Mouse (Mus musculus) adrenal gland, postnatal 25 days (tissue): ENCODE measurements around the gene Ncoa4. TPM values are rescaled to one million over a fixed set of nuclear protein-coding genes. Genes with fewer than 3 reads are reported as not detected.
"Not testable (repeated sequence)": the region's sequence is repeated elsewhere in the genome, so short reads cannot be mapped to it uniquely, and the experiment has no call there.

Source experiments
- DNase-seq: peaks from one replicate; pipeline ENCODE4 v3.0.0; 2021; ENCODE audit warnings: mixed read lengths
- total RNA-seq: library from RNA; stranded (reverse); gene quantifications from 2 replicates; pipeline ENCODE4 v1.2.3, GENCODE M21; 2021

The Ncoa4 gene
- total RNA-seq, 1 experiment from 2014 or later: 193 TPM

DNA sequence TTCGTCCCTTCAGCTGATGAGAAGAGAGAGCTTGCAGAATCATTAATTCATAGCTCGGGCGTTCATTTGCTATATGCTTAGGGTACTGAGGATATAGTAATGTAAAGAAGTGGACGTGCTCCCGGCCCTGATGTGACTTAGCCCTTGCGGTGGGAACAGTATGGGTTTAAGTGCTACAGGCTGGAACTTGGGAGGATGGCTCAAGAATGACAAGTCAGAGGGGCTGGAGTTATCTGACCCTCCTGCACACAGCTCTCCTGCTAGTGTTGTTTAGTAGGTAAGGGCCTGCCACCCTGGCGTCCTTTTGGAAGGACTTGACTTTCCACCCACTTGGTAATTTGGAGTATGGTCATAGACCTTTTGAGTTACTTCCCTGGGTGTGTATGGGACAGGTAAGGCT lies 898 bp downstream of the Ncoa4 start:
- no peak for DNase-seq

DNA sequence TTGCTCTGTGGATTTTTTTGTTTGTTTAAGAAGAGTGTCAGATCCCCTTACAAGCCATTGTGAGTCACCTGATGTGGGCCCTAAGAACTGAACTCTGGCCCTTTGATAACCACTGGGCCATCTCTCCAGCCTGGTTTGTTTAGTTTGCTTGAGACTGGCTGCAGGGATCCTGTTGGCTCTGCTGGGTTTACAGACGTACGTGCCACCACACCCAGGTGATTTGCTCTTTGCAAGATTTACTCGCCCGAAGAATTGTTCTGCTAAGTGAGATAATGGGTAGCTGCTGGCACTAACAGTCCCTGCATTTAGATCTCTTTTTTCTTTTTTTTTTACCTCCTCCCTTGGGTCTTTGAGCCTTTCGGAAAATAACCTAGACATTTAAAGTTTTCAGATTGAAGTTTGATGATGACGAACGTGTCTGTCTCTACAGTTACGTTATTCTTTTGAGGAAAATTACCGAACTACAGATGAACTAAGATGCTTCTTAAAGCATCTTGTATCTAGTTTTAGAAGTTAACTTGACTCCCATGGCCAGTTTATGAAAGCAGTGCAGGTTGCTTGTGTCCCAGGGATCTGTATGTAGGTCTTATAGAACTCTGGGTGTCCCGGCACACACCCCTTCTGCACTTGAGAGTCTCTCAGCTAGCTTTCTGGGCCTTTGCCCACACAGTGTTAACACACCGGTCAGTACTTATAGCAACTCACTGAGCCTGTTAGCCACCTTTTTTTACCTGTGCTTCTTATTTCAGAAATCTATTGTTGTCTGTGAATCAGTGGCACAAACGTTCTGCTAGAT lies 1.6 kb downstream of the Ncoa4 start:
- no peak for DNase-seq

DNA sequence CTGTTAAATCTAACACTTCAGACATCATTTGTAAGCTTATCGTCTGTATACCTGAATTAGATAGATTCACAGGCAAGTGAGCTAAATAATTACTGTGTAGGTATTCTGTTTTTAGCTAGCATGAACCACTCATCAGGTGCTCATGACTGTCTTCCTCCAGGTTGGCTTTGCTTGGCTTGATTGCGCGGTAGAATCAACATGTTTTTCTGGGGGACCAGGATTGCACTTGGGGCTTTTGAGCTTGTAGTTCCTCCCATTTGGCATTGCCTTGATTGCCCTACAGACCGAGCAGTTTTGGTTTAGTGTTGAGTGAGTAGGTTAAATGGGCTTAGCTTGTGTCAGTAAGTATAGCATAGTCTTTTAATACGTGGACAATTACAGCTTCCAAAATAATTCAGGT lies 2.6 kb downstream of the Ncoa4 start:
- DNase-seq: no peak

DNA sequence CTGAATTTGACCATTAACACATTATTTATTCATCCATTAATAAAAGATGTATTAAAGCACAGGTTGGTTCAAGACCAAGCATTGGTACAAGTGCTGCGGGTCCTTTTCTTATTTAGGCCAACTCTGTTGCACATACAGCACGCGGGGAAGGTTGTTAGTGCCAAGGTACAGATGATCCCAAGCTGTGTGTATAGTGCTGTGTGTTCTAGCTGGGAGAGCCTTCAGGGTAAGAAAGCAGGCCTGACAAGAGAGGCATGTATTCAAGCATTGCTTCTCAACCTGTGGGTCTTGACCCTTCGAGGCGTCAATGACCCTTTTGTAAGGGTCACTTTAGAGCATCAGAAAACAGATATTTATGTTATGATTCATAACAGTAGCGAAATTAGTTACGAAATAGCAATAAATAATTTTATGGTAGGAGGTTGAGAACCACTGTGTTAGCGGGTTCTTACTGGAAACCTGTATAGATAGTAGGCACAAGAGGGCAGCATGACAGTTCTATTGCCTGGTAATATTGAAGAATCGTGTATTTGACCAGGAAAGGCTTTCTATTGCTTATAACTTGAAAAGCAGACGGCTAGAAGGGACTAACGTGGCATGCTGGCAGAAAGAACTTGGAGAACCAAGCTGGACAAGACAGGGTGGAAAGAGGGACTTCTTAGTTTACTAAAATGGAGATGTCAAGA lies 3.7 kb downstream of the Ncoa4 start:
- no peak for DNase-seq

DNA sequence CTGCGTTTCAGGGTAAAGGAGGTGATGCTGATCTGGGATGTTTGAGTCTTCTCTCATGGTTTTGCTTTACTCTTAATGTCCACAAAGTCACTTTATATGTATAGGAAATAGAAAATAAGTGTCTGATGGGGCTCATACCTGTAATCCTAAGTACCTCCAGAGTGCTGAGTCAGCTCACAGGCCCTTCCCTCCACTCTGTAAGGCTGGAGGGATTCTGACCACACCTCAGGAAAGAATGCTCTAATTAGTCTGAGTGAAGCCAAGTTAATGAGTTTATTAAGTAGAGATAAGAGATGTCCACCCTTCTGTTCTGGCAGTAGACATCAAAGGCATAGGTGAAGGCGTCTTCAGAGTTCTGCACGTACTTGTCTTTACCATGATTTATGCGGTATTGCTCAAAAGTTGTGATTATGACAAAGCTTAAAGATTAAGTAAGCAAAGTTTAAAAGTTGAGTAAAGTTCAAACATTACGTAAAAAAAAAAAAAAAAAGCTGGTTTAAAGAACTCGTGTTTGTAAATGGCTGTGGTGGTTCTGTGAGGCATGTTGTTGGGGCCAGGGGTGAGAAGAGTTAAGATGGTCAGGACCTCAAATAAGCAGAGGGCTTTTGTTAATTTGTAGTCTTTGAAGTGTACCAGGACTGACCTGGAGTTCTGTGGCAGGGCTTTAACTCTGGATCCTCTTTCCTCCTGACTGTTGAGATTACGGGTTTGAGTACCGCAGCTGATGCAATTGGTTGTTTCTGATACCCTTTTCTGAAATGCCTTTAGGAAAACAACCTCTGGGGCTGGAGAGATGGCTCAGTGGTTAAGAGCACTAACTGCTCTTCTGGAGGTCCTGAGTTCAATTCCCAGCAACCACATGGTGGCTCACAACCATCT lies 4.7 kb downstream of the Ncoa4 start:
- DNase-seq: no peak

DNA sequence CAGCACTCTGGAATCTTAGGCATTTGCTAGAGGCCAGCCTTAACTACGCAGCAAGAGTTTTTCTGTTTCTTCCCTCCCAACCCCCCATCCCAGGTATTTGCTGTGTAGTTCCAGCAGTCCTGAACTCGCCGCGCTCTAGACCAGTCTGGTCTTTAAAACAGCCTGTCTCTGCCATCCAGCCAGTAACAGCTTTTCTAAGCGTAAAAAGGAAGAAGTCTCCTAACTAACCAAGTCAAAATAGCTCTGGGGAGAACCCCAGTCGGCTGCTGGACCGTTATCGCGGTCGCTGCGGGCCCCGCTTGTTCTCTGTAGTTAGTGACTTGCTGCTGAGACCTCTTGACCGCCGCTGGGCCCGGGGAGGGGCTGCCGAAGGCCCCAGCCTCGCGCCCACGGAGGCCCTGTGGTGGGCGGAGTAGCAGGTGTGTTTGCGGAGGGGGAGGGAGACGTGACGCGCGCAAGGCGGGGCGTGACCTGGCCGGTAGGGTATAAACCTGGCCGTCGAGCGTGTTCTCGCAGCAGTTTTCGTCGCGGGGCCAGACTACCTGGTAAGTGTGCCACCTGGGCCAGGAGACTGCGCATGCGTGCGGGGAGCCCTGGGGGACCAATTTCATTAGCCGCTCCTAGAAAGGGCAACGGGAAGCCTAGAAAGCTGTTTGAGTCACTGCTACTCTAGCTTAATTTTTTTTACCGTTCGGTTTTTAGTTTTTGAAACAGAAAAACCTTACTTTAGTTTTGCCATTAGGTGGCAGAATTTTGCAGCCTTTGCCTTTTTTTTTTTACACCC lies 5.8 kb downstream of the Ncoa4 start:
- DNase-seq: peak; percentile 74

DNA sequence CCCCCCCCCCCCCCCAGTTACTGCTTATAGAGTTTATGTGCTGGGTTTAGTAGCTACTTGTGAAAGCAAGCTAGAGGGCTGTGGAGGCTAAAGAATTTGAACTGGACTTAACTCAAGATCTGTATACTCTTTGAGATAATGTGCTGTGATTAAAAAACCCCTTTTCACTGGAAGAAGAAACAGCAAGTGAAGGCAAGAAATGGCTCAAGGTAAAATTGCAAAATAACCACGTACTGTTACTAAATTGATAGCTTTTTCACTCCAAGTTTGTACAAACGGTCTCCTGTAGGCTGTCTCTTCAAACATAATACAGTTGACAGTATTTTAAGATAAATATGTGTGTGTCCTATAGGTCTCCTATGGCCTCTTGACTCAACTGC lies 6.4 kb downstream of the Ncoa4 start:
- DNase-seq: no peak

DNA sequence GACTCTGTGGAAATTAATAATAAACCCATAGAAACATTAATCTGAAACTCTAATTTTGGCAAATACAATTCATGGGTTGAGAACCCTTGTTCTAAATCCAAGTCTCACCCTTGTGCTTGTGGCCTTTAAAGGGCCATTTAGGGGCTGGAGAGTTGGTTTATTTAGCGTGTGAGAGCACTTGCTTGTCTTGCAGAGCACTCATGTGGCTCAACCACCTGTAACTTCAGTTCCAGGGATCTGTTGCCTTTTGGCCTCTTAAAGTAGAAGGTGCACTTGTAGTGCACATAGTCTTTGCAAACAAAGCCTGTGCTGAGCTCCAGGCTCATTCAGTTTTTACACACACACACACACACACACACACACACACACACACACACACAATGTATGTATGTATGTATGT lies 7.2 kb downstream of the Ncoa4 start:
- DNase-seq: no peak

DNA sequence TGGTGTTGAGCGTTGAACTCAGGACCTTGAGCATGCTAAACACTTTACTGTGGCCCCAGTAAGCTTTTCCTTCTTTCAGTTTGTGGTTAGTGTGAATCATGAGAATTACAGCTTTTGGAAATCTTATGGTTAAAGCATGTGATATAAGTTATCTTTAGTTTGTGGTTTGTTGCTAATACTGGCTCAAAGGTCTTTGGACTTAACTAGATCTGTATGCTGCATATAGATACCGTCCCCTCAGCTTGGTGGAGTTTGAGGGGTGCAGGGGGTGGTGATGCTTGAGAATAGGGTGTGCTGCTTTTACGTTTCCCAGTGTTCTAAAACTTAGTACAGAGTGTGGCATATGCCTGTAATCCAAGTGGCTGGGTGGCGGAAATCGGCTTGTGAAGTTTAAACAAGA lies 7.7 kb downstream of the Ncoa4 start:
- no peak for DNase-seq

DNA sequence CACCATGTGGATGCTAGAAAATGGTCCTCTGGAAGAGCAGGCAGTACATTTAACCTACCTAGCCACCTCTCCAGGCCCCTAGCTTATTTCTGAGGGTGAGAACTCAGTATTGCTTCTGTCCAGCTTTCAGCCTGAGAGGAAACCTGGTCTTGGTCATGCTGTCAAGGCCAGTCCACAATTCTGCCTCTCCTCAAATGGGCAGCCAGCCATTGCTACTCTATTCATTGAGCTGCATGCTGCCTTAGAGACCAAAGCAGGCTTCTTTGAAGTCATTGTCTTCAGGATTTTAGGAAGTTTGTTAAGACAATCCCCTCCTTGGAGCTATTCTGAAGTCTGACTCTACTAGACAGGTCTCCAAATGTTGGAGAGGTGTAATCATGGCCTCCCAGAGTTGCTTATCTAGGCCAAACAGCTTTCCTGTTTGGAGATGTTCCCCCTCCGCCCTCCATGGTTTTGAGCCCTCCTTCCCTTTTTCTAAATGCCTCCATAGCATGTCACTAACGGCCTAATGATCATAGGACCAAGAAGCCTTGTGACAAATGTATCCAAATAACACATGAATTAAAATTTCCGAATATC lies 9.1 kb downstream of the Ncoa4 start:
- DNase-seq: peak; percentile 22

DNA sequence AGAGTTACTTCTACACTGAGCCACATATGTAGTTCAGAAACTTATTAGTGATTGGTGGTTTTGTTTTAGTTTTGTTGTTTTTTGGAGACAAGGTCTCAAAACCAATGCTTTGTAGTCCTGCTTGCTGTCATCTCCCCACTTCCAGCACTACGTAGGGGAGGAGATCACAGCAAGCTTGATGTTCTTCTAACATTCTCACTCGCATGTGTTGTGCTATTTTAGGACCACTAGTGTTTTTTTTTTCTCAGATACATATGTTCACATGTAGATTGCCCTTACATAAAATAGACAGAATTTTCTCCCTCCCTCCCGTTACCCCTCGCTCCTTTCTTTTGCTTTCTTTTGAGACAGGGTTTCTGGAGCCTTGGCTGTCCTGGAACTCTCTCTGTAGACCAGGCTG lies 10.5 kb downstream of the Ncoa4 start:
- no peak for DNase-seq

DNA sequence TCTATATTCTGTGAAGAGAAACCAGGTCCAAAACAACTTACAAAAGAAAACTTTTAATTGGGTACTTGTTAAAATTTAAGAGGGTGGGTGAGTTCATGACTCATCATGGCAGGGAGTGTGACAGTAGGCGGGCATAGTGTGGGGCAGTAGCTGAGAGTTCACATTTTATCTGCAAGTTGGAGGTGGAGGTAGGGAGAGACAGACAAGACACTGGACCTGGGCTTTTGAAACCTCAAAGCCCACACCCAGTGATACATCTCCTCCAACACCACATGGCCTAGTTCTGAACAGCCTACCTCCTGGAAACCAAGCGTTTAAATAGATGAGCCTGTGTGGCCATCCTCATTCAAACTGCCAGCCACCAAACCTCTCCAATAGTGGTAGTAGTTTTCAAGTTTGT lies 15.6 kb downstream of the Ncoa4 start:
- DNase-seq: no peak

DNA sequence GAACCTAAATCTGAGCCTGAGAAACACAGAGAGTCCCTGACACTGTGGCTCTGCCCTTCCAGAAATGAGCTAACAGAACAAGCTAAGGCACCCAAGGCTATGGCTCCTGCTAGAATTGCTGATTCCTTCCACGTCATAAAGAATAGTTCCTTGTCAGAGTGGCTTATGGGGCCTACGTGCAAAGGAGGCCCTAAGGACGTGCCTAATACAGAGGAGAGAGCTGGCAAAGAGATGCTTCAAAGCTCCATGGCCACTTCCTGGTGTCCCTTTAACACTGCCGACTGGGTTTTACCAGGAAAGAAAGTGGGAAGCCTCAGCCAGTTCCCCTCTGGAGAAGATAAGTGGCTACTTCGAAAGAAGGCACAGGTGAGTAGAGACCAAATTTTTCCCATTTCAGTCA lies 16.9 kb downstream of the Ncoa4 start:
- not testable (repeated sequence) for DNase-seq

DNA sequence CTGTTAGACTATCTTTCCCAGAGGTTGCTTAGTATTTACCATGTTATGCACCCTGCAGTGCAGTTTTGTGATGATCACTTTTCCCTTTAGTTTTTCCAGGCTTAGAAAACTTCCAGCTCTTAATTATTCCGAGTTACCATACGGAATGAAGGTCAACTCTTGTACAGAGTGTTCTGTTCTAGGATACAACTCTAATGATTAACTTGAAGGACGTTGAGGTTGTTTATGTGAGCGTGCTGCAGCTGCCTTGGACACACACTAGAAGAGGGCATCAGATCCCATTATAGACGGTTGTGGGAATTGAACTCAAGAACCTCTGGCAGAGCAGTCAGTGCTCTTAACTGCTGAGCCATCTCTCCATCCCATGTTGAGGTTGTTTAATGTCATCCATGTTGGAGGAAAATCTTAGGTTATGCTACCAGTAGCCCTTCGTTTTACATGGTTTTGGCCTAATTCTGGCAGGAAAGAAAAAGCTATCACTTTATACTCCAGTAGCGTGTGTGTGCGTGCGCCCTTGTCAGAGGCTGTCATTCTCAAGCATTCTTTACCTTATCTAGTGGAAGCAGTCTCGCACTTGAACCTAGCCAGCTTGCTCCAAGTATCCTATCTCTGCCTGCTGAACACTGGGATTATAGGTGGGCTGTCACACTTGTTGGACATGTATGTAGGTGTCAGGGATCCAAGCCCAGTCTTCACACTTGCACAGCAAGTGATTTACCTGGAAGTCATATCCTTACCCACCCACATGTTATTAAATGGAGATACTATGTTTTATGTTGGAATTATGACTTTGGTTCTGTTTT lies 19.9 kb downstream of the Ncoa4 start:
- no peak for DNase-seq

DNA sequence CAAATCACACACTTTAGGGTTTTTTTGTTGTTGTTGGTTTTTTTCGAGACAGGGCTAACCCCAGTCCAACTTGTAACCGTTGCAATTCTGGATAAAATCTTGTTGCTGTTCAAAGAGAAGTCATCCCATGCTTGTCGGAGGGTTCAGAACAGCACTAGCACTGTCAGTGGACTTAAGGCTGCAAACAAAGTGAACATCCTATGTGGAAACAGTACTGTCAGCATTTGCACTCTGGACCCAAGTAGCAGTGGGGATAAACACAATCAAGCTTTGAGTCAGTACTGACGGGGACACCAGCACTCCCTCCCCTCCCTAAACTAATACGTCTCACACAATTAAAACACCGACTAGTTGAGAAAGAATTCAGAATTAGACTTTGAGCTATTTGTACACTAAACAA lies 21.2 kb downstream of the Ncoa4 start:
- no peak for DNase-seq

DNA sequence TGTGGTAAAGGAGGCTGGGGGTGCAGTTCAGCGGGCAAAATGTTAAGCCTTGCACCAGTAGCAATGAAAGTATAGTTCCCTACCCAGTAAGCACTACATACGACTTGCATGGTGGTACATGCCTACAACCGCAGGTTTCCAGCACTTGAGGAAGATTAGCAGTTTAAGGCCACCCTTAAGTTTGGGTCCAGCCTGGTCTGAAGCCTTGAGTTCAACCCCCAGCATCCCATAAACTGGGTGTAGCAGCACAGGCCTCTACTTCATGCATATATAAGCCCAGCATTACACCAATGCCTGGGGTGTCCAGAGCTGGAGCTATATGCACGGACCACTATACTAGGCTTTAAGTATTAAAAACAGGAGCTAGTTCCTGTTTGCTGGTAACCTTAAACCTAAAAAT lies 24.2 kb downstream of the Ncoa4 start:
- DNase-seq: no peak

DNA sequence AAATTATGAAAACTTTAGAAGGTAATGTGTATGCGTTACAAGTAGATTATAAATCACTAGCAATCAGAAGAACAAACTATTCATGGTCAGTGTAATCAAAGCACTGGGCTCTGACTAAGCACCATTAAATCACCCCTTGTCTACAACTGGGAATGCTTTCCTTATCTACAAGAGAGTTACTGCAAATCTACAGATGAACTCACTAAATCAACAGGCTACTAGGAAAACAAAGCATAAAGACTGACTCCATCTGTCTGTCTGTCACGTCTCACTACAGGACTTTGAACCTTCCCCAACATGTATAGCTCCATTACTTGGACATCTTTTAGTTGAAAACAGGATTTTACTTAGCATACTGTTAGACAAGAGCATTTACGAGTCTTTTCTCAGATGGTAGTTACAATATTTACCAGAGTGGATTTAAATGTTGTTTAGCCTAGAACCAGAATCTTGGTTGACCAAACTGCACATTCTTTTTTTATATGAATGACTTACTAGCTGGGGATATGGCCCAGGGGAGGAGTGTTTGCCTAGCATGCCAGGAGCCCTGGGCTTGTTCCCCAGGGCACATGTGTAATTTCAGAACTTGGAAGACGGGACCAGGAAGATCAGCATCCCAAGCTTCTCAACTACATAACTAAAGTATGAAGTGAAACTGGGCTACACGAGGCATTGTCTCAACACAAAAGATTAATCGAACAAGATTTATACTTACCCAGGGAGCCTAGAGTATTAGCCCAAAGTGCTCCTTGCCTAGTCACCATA lies 31.1 kb downstream of the Ncoa4 start:
- DNase-seq: no peak

DNA sequence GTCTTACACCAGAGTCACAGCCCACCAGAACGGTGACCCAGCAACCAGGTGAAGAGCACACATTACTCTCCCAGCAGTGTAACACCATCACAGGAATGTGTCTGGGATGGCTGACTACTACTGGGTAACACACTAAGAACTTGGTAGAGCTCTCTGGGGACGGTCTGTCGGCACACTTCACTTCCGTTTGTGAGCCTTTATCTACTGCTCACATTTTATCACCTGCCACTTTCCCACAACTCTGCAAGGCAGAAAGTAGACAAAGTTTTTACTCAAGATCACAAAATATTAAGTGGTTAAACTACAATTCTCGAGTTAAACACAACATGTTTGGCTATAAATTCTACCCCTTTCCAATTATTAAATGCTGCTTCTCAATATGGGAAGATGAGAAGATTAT lies 32.3 kb downstream of the Ncoa4 start:
- no peak for DNase-seq

DNA sequence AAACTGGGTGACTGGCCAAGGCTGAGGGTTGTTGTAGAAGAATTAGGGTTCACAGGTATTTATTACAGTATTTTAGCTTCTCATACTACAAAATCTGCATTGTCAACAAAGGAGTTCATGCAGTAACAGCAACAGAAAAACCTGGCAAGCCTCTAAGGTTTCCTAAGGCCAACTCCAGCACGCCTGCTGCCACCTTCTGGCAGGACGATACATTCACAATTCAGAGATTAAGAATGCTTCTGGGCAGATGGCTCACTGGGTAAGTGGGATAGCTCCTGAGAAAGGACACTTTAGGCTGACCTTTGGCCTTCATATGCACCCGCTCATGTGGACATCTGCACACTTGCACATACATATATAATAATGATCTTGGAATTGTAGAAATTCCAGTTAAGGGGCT lies 32.8 kb downstream of the Ncoa4 start:
- peak; percentile 52 for DNase-seq

DNA sequence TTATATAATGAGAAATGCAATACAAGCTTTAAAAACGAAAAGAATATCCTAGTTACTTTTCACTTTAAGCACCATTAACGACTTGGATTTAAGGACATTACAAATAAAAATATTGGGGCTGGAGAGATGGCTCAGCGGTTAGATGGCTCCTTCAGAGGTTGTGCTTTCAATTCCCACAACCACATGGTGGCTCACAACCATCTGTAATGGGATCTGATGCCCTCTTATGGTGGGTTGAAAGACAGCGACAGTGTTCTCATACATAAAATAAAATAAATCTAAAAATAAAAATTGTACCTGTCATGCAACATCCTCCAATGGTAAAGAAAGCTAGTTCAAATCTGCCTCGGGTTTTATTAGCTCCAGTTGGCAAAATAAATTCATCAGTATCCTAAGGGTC lies 33.9 kb downstream of the Ncoa4 start:
- not testable (repeated sequence) for DNase-seq
